Mouse (Mus musculus) thymus, adult 2 months (tissue): Measurements from ENCODE around the gene Ap1m2.

Experiments
- CTCF ChIP-seq: fragments of 200-500 bp; IDR thresholded peaks from 2 replicates; pipeline ENCODE4 v1.5.1; 2012; ENCODE audit warnings: mild to moderate bottlenecking, control low read depth, low read length, moderate library complexity, borderline replicate concordance; ENCODE audit not compliant: control insufficient read depth, poor library complexity, insufficient read depth; ENCODE audit errors: extremely low read depth
- POLR2A ChIP-seq: fragments of 200-500 bp; IDR thresholded peaks from 2 replicates; pipeline ENCODE4 v1.6.1; 2012; ENCODE audit warnings: mild to moderate bottlenecking, low read length, control low read depth, moderate library complexity; ENCODE audit not compliant: control insufficient read depth, poor library complexity, insufficient read depth; ENCODE audit errors: extremely low read depth

DNA sequence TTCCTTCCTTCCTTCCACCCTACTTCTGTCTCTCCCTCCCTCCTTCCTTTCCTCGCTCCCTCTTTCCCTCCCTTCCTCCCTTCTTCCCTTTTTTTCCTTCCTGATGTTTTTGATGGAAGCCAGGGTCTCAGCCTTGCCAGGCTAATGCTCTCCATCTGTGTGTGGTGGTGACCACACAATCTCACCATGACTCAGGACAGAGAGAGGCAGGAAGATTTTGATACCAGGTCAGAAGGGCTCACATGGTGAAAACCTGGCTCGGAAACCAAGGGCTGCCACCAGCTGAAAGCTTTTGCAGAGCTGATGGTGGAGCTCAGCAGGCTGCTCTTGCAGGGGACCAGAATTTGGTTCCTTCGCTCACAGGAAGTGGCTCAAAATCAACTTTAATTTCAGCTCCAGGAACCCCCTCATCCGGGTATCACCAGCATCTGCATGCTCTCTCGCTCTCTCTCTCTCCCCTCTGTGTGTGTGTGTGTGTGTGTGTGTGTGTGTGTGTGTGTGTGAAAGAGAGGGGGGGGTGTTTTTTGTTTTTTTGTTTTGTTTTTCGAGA, 51.6 kb downstream of the Ap1m2 start:
- TF ChIP-seq CTCF (no peak), POLR2A (no peak)
